9 mouse cellular contexts compared by ENCODE assay signal in the genomic region with DNA sequence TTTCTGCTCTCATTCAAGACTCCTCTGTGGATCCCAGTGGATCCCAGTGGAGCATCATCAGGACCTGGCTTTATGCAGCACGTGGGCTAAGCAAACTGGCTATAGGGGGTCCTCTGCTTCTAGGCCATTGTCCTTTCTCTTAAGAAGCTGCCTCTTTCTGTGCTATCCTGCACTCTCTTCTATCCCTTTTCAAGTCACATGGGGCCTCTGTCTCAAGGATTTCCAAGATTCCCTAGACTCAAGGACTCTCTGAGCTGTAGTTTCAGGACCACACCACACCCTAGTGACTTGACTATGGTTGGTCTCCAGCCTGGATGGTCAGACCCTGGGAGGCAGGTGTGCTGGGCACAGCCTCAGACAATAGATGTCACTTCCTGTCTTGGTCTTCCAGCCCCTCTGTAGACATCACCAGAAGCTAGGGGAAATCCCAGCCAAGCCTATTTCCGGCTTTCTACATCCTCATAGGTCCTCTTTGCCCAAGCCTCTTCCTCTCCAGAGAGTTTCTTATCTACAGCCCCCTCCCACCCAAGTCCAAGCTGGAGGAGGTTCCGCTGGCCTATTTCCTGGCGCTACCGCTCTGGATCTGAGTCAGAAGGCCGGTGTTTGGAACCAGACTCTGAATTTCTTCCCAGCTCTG.
DNase-seq lines count a peak whose midpoint lies in the region; ATAC-seq and TF ChIP-seq lines count a peak whose summit lies in the region.
"Had no signal": no experiment of that assay in that cellular context is flagged by ENCODE, and none has a peak within 500 bp of the region (broad histone marks: within the 10 kb centered on the region; RNA-seq: fewer than 3 reads in every experiment).

No protein-coding gene starts in this region.

- WGBS in heart, embryonic 16.5 days, result 49% methylated on average over 6 of the region's 6 CpGs
- WGBS in liver, postnatal 0 days (ENCODE audit: insufficient replicate concordance), result 57% methylated on average over 6 of the region's 6 CpGs
- 88% methylated on average over 6 of the region's 6 CpGs for WGBS in midbrain, embryonic 14.5 days

- peak; percentile 53; the same call in 1 of the 2 replicates for ATAC-seq in heart, embryonic 16.5 days (replicated peaks; ENCODE audit: extremely low read depth, insufficient read depth, low FRiP score)
- peak; percentile 68 for ATAC-seq in liver, postnatal 0 days
- no peak; the same call in 1 of the 2 replicates for ATAC-seq in frontal cortex, adult (ENCODE audit: low TSS enrichment)
- no peak for ATAC-seq in midbrain, embryonic 14.5 days (ENCODE audit: low FRiP score, low TSS enrichment)

- no peak overlapping the region for H3K4me3 ChIP-seq in heart, embryonic 16.5 days (ENCODE audit: low read length)
- no peak overlapping the region for H3K4me3 ChIP-seq in liver, postnatal 0 days (ENCODE audit: low read depth, low read length)
- H3K4me3 ChIP-seq in midbrain, embryonic 14.5 days (replicated peaks; ENCODE audit: low read depth, low read length), result no peak overlapping the region
- H3K4me3 ChIP-seq: hindbrain, embryonic 12.5 days had no signal

- H3K9me3 ChIP-seq in heart, embryonic 16.5 days (replicated peaks; ENCODE audit: control insufficient read depth, low read length), result peaks cover 6% of the 10 kb centered on the region; the same call in 1 of the 2 replicates
- H3K9me3 ChIP-seq in liver, postnatal 0 days (ENCODE audit: low read length), result no peaks in the 10 kb centered on the region
- H3K9me3 ChIP-seq in midbrain, embryonic 14.5 days (ENCODE audit: control insufficient read depth, low read length), result no peaks in the 10 kb centered on the region
- H3K9me3 ChIP-seq: hindbrain, embryonic 12.5 days had no signal

- peak overlapping the region; percentile 76 for H3K27ac ChIP-seq in heart, embryonic 16.5 days (ENCODE audit: low read length)
- peak overlapping the region; percentile 29; the same call in 1 of the 2 replicates for H3K27ac ChIP-seq in liver, postnatal 0 days (ENCODE audit: low read depth)
- no peak overlapping the region for H3K27ac ChIP-seq in midbrain, embryonic 14.5 days (replicated peaks; ENCODE audit: low read depth, low read length)
- H3K27ac ChIP-seq: hindbrain, embryonic 12.5 days had no signal

- no peak overlapping the region for H3K4me2 ChIP-seq in heart, embryonic 16.5 days (ENCODE audit: low read depth, low read length)
- H3K4me2 ChIP-seq in liver, postnatal 0 days (ENCODE audit: low read depth, low read length), result no peak overlapping the region
- no peak overlapping the region for H3K4me2 ChIP-seq in midbrain, embryonic 14.5 days (ENCODE audit: low read length)
- H3K4me2 ChIP-seq: hindbrain, embryonic 12.5 days had no signal

- 0 out of 2 replicates have a peak, but pooled peaks have one; percentile 40 for TF ChIP-seq EP300 in liver, postnatal 0 days (IDR thresholded peaks at IDR 0.05; ENCODE audit: low read depth)

- peaks cover 22% of the 10 kb centered on the region for H3K4me1 ChIP-seq in heart, embryonic 16.5 days (ENCODE audit: control insufficient read depth, insufficient read depth, low read length)
- H3K4me1 ChIP-seq in liver, postnatal 0 days (ENCODE audit: insufficient read depth), result peaks cover 15% of the 10 kb centered on the region
- peaks cover 2% of the 10 kb centered on the region; the same call in 1 of the 2 replicates for H3K4me1 ChIP-seq in midbrain, embryonic 14.5 days (ENCODE audit: control insufficient read depth, insufficient read depth, low read length)

- no peaks in the 10 kb centered on the region for H3K27me3 ChIP-seq in heart, embryonic 16.5 days (ENCODE audit: control insufficient read depth, insufficient read depth, low read length)
- no peaks in the 10 kb centered on the region for H3K27me3 ChIP-seq in liver, postnatal 0 days (ENCODE audit: insufficient read depth, low read length)
- no peaks in the 10 kb centered on the region for H3K27me3 ChIP-seq in midbrain, embryonic 14.5 days (ENCODE audit: control insufficient read depth, insufficient read depth, low read length)
- H3K27me3 ChIP-seq: hindbrain, embryonic 12.5 days had no signal

- TF ChIP-seq CTCF in liver, postnatal 0 days (IDR thresholded peaks at IDR 0.05; ENCODE audit: low read depth), result no peak

- DNase-seq in spleen, postnatal 36 days (ENCODE audit: low spot score in 2 of 2), result peak; percentile 66 to 67
- DNase-seq in spleen, adult 12 weeks (ENCODE audit: low spot score), result no peak
- no peak for DNase-seq in liver, postnatal 0 days
- no peak for DNase-seq in cerebellum, postnatal 25 days
- no peak for DNase-seq in right cerebral cortex, adult 2 months (ENCODE audit: low spot score in 2 of 2)
- DNase-seq in midbrain, embryonic 14.5 days, result no peak

- no peak overlapping the region for H3K9ac ChIP-seq in heart, embryonic 16.5 days (ENCODE audit: low read length)
- no peak overlapping the region for H3K9ac ChIP-seq in liver, postnatal 0 days (replicated peaks)
- H3K9ac ChIP-seq in midbrain, embryonic 14.5 days (replicated peaks; ENCODE audit: low read length), result no peak overlapping the region
- H3K9ac ChIP-seq: hindbrain, embryonic 12.5 days had no signal

- no peaks in the 10 kb centered on the region for H3K36me3 ChIP-seq in heart, embryonic 16.5 days (ENCODE audit: control insufficient read depth, insufficient read depth)
- H3K36me3 ChIP-seq in liver, postnatal 0 days (replicated peaks; ENCODE audit: insufficient read depth, low read length), result no peaks in the 10 kb centered on the region
- no peaks in the 10 kb centered on the region for H3K36me3 ChIP-seq in midbrain, embryonic 14.5 days (ENCODE audit: control insufficient read depth, insufficient read depth, low read length)
- H3K36me3 ChIP-seq: hindbrain, embryonic 12.5 days had no signal

Comparison
In these comparisons a context has a peak if more than half of its experiments do, and no peak if none do; other contexts are left out.
1. DNase-seq: peak in spleen, postnatal 36 days (2 of 2); none in spleen, adult 12 weeks (single experiment), liver, postnatal 0 days (single experiment), cerebellum, postnatal 25 days (0 of 2), right cerebral cortex, adult 2 months (0 of 2) and midbrain, embryonic 14.5 days (single experiment).
2. ATAC-seq: peak in heart, embryonic 16.5 days (single experiment) and liver, postnatal 0 days (single experiment); none in frontal cortex, adult (single experiment) and midbrain, embryonic 14.5 days (single experiment).